Comparison of ENCODE assay signal across 9 mouse cellular contexts in the genomic region with DNA sequence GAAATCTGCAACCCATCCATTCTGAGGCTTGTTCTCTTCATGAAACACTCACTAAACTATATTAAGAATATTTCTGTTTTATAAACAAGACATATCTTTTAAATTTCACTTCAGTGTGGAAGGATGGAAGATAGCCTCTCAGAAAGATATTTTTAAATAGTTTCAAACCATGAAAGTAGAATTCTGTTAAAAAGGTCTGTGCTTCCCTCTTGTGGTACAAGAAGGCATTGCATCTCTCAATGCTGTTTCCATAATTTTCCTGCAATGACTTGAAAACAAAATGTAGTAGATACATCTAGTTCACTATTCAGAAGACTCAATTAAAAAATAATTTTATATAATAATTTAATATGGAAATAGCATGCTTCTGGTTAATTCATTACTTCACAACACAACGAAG.
DNase-seq lines count a peak whose midpoint lies in the region; ATAC-seq and TF ChIP-seq lines count a peak whose summit lies in the region.
"Had no signal": no experiment of that assay in that cellular context is flagged by ENCODE, and none has a peak within 500 bp of the region (broad histone marks: within the 10 kb centered on the region; RNA-seq: fewer than 3 reads in every experiment).

No protein-coding gene starts in this region.

- no peaks in the 10 kb centered on the region for H3K36me3 ChIP-seq in heart, embryonic 10.5 days
- H3K36me3 ChIP-seq in lung, embryonic 14.5 days (ENCODE audit: insufficient read depth), result no peaks in the 10 kb centered on the region

- no peaks in the 10 kb centered on the region for H3K9me3 ChIP-seq in heart, embryonic 10.5 days
- H3K9me3 ChIP-seq in lung, embryonic 14.5 days (ENCODE audit: low read depth, low read length), result no peaks in the 10 kb centered on the region

- peak; percentile 17 for DNase-seq in heart, postnatal 4 days
- DNase-seq in heart, embryonic 10.5 days (ENCODE audit: low spot score), result no peak
- DNase-seq in lung, embryonic 14.5 days, result peak; percentile 84
- DNase-seq in lung, postnatal 25 days (ENCODE audit: low spot score), result no peak
- peak; percentile 67 for DNase-seq in adipocyte (ENCODE audit: low spot score)
- DNase-seq in mesoderm, embryonic 11.5 days (ENCODE audit: low read depth, low spot score), result peak; percentile 45
- no peak for DNase-seq in spleen, adult 12 weeks (ENCODE audit: low spot score)
- DNase-seq in testis, postnatal 14 days (ENCODE audit: low spot score), result no peak
- DNase-seq: gastrocnemius, postnatal 25 days had no signal

- peak; percentile 58; the same call in 1 of the 2 replicates for ATAC-seq in lung, embryonic 14.5 days (ENCODE audit: insufficient read depth)

- no peaks in the 10 kb centered on the region for H3K4me1 ChIP-seq in heart, embryonic 10.5 days
- no peaks in the 10 kb centered on the region for H3K4me1 ChIP-seq in lung, embryonic 14.5 days (ENCODE audit: insufficient read depth)

- no peak overlapping the region for H3K27ac ChIP-seq in heart, embryonic 10.5 days
- H3K27ac ChIP-seq in lung, embryonic 14.5 days (ENCODE audit: low read depth), result no peak overlapping the region

- WGBS in heart, embryonic 10.5 days, result 62% methylated on average over 1 of the region's 1 CpGs
- 60% methylated on average over 1 of the region's 1 CpGs for WGBS in lung, embryonic 14.5 days

- H3K9ac ChIP-seq in lung, embryonic 14.5 days, result no peak overlapping the region

- no peak overlapping the region for H3K4me3 ChIP-seq in heart, embryonic 10.5 days
- H3K4me3 ChIP-seq in lung, embryonic 14.5 days (ENCODE audit: low read depth, low read length), result no peak overlapping the region

- no peaks in the 10 kb centered on the region for H3K27me3 ChIP-seq in heart, embryonic 10.5 days (ENCODE audit: insufficient read depth, poor library complexity, severe bottlenecking)
- no peaks in the 10 kb centered on the region for H3K27me3 ChIP-seq in lung, embryonic 14.5 days (ENCODE audit: insufficient read depth, low read length)

- H3K4me2 ChIP-seq in lung, embryonic 14.5 days, result no peak overlapping the region

- TF ChIP-seq CTCF in lung, embryonic 14.5 days (IDR thresholded peaks at IDR 0.05; ENCODE audit: low read depth), result peak; percentile 74

Comparison
In these comparisons a context has a peak if more than half of its experiments do, and no peak if none do; other contexts are left out.
1. DNase-seq: peak in heart, postnatal 4 days (single experiment), lung, embryonic 14.5 days (single experiment), adipocyte (single experiment) and mesoderm, embryonic 11.5 days (single experiment); none in heart, embryonic 10.5 days (single experiment), lung, postnatal 25 days (single experiment), spleen, adult 12 weeks (single experiment) and testis, postnatal 14 days (single experiment).